Mouse (Mus musculus): ENCODE data around the gene Patl2. TPM values are rescaled to one million over a fixed set of nuclear protein-coding genes. Genes with fewer than 3 reads are reported as not detected.

The Patl2 gene
- total and polyA plus RNA-seq, 3 experiments = 0.58 to 0.84 TPM; not detected in 1

- Histone ChIP-seq H3K4me3 (ENCODE audit: control insufficient read depth in 1 of 2, insufficient read depth in 1 of 2, low read depth in 2 of 2, low read length in 2 of 2) (peak overlapping the region; percentile 75 to 97), H3K27me3 (ENCODE audit: control insufficient read depth in 1 of 2, insufficient read depth in 2 of 2, low read length in 2 of 2) (no peaks in the 10 kb centered on the region), H3K27ac (ENCODE audit: control insufficient read depth, low read depth, low read length) (peak overlapping the region; percentile 92), H3K79me2 (ENCODE audit: control insufficient read depth, insufficient read depth, low read length, poor library complexity) (peaks cover 35% of the 10 kb centered on the region), H3K9me3 (replicated peaks; ENCODE audit: insufficient read depth, low read length) (no peaks in the 10 kb centered on the region), H3K9ac (ENCODE audit: control insufficient read depth, low read depth, low read length, poor library complexity, severe bottlenecking) (peak overlapping the region; percentile 95), H3K36me3 (ENCODE audit: control insufficient read depth in 1 of 2, insufficient read depth in 2 of 2, low read length in 2 of 2) (peaks cover 3 to 28% of the 10 kb centered on the region in 2 experiments; a peak in 3 of 4 replicates), H3K4me1 (ENCODE audit: control insufficient read depth in 1 of 2, insufficient read depth in 2 of 2, low read length in 2 of 2) (peaks cover 11 to 26% of the 10 kb centered on the region in 2 experiments)
- peak; percentile 92 for DNase-seq (ENCODE audit: low read depth, low spot score)
- peak in 1 of 2 experiments; percentile 40; a peak in 1 of 4 replicates for TF ChIP-seq POLR2A (IDR thresholded peaks at IDR 0.05; ENCODE audit: control insufficient read depth in 1 of 2, insufficient read depth in 1 of 2, low read depth in 1 of 2, low read length in 2 of 2, poor library complexity in 1 of 2)
- TF ChIP-seq ELF1 (IDR thresholded peaks at IDR 0.05; ENCODE audit: low read depth, low read length) = peak; percentile 57; the same call in 1 of the 2 replicates
- TF ChIP-seq SMC3 (IDR thresholded peaks at IDR 0.05; ENCODE audit: low read depth, low read length) = no peak
- TF ChIP-seq RAD21 (IDR thresholded peaks at IDR 0.05; ENCODE audit: low read depth, low read length) = no peak
- TF ChIP-seq BHLHE40 (IDR thresholded peaks at IDR 0.05; ENCODE audit: borderline replicate concordance, low read depth, low read length) = no peak; the same call in 1 of the 2 replicates
- 0 out of 2 replicates have a peak, but pooled peaks have one; percentile 2 for TF ChIP-seq MAZ (IDR thresholded peaks at IDR 0.05; ENCODE audit: low read depth, low read length)
- peak; percentile 47; the same call in 1 of the 2 replicates for TF ChIP-seq TBP (IDR thresholded peaks at IDR 0.05; ENCODE audit: low read depth, low read length)
- TF ChIP-seq CHD1 (IDR thresholded peaks at IDR 0.05; ENCODE audit: low read depth, low read length) = peak; percentile 86; the same call in 1 of the 2 replicates
- TF ChIP-seq MYC (IDR thresholded peaks at IDR 0.05; ENCODE audit: low read depth, low read length) = peak; percentile 41; the same call in 1 of the 2 replicates
- TF ChIP-seq HCFC1 (IDR thresholded peaks at IDR 0.05; ENCODE audit: low read depth, low read length) = peak; percentile 56
- peak; percentile 71 for TF ChIP-seq SIN3A (IDR thresholded peaks at IDR 0.05; ENCODE audit: low read length)
- TF ChIP-seq EP300 (IDR thresholded peaks at IDR 0.05; ENCODE audit: low read depth in 1 of 2, low read length in 2 of 2) = peak in 1 of 2 experiments; percentile 25; a peak in 1 of 4 replicates
- peak; percentile 71 for TF ChIP-seq ETS1 (IDR thresholded peaks at IDR 0.05; ENCODE audit: low read depth, low read length)
These were observed 37.6 kb downstream of the Patl2 start for GRCm38 (mm10) chr2:122148242-122148917.

GRCm38 (mm10) chr2:122147508-122148241 is 38.3 kb downstream of the Patl2 start, which contains the start of gene B2m:
TSS of gene B2m (plus strand) at chr2:122147686.
- Histone ChIP-seq H3K27ac (ENCODE audit: control insufficient read depth, low read depth, low read length) (peak within 1 kb of the TSS; percentile 97), H3K79me2 (ENCODE audit: control insufficient read depth, insufficient read depth, low read length, poor library complexity) (peaks cover 35% of the 10 kb centered on the region), H3K27me3 (ENCODE audit: control insufficient read depth in 1 of 2, insufficient read depth in 2 of 2, low read length in 2 of 2) (no peaks in the 10 kb centered on the region), H3K36me3 (ENCODE audit: control insufficient read depth in 1 of 2, insufficient read depth in 2 of 2, low read length in 2 of 2) (peaks cover 0 to 24% of the 10 kb centered on the region in 2 experiments; a peak in 3 of 4 replicates), H3K4me3 (ENCODE audit: control insufficient read depth in 1 of 2, insufficient read depth in 1 of 2, low read depth in 2 of 2, low read length in 2 of 2) (peak within 1 kb of the TSS; percentile 75 to 97), H3K9me3 (replicated peaks; ENCODE audit: insufficient read depth, low read length) (no peaks in the 10 kb centered on the region), H3K4me1 (ENCODE audit: control insufficient read depth in 1 of 2, insufficient read depth in 2 of 2, low read length in 2 of 2) (peaks cover 7 to 26% of the 10 kb centered on the region in 2 experiments), H3K9ac (ENCODE audit: control insufficient read depth, low read depth, low read length, poor library complexity, severe bottlenecking) (peak within 1 kb of the TSS; percentile 95)
- DNase-seq (ENCODE audit: low read depth, low spot score) = peak; percentile 98
- TF ChIP-seq TCF12 (IDR thresholded peaks at IDR 0.05; ENCODE audit: low read depth, low read length) (peak; percentile 48; the same call in 1 of the 2 replicates), GATA1 (IDR thresholded peaks at IDR 0.05; ENCODE audit: low read depth, low read length) (no peak), HCFC1 (IDR thresholded peaks at IDR 0.05; ENCODE audit: low read depth, low read length) (peak; percentile 51; the same call in 1 of the 2 replicates), CHD1 (IDR thresholded peaks at IDR 0.05; ENCODE audit: low read depth, low read length) (0 out of 2 replicates have a peak, but pooled peaks have one; percentile 87), NELFE (IDR thresholded peaks at IDR 0.05; ENCODE audit: low read depth, low read length) (peak; percentile 100), POLR2AphosphoS2 (IDR thresholded peaks at IDR 0.05; ENCODE audit: low read length) (peak; percentile 97), SIN3A (IDR thresholded peaks at IDR 0.05; ENCODE audit: low read length) (peak; percentile 30; the same call in 1 of the 2 replicates), MXI1 (IDR thresholded peaks at IDR 0.05; ENCODE audit: low read depth, low read length) (peak; percentile 69), MEF2A (IDR thresholded peaks at IDR 0.05; ENCODE audit: extremely low read depth, insufficient replicate concordance, low read depth, low read length, poor library complexity, severe bottlenecking) (no peak), MAZ (IDR thresholded peaks at IDR 0.05; ENCODE audit: low read depth, low read length) (peak; percentile 51; the same call in 1 of the 2 replicates), BHLHE40 (IDR thresholded peaks at IDR 0.05; ENCODE audit: borderline replicate concordance, low read depth, low read length) (peak; percentile 58; the same call in 1 of the 2 replicates), EP300 (IDR thresholded peaks at IDR 0.05; ENCODE audit: low read depth in 1 of 2, low read length in 2 of 2) (no peak), USF2 (IDR thresholded peaks at IDR 0.05; ENCODE audit: borderline replicate concordance in 1 of 2, insufficient read depth in 1 of 2, low read depth in 1 of 2, low read length in 2 of 2) (no peak), ELF1 (IDR thresholded peaks at IDR 0.05; ENCODE audit: low read depth, low read length) (peak; percentile 52; the same call in 1 of the 2 replicates), UBTF (IDR thresholded peaks at IDR 0.05; ENCODE audit: borderline replicate concordance, insufficient read depth, low read depth, low read length) (no peak), NRF1 (IDR thresholded peaks at IDR 0.05; ENCODE audit: insufficient read depth, low read depth, low read length, poor library complexity, severe bottlenecking) (peak; percentile 43; the same call in 1 of the 2 replicates), POLR2A (IDR thresholded peaks at IDR 0.05; ENCODE audit: control insufficient read depth in 1 of 2, insufficient read depth in 1 of 2, low read depth in 1 of 2, low read length in 2 of 2, poor library complexity in 1 of 2) (peak; percentile 98 to 100), CHD2 (IDR thresholded peaks at IDR 0.05; ENCODE audit: low read length) (peak; percentile 96), TBP (IDR thresholded peaks at IDR 0.05; ENCODE audit: low read depth, low read length) (peak; percentile 99), ZMIZ1 (IDR thresholded peaks at IDR 0.05; ENCODE audit: low read depth, low read length) (peak; percentile 98)
